Mouse (Mus musculus): Measurements from ENCODE around the gene Hsf2.

DNA sequence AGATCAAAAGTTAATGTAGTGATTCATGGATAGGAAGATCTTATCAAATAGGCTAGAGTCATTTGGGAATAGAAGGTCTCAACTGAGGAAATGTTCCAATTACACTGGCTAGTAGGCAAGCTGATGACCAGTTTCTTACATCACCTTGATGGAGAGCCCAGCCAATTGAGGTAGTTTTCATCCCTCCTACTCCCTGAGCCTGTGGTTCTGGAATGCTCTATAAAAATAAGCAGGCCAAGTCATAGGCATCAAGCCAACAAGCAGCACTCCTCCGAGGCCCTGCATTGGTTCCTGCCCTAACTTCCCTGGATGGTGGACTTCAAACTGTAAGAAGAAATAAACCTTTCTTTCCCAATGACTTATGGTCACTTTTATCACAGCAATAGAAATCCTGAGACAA is 29.1 kb downstream of the Hsf2 start:
- TF ChIP-seq CTCF (IDR thresholded peaks at IDR 0.05; ENCODE audit: low read depth) = no peak
- no peak for TF ChIP-seq EP300 (optimal IDR thresholded peaks at IDR 0.05)
